Mouse (Mus musculus) lung, embryonic 16.5 days (tissue): ENCODE measurements at regions not wholly inside any gene's neighbourhood (a gene's known extent, or its start where the extent isn't known, plus 50 kb on each side); places are given as distances from the start of the nearest gene placed in this dataset.

Experiments
- ATAC-seq: fragments of 200-750 bp; cut with Nextera tagmentation; 2 replicates; pipeline ENCODE4 v1.8.0; 2017; ENCODE audit warnings: low read depth, mild to moderate bottlenecking, moderate library complexity
- H3K27ac ChIP-seq: fragments of 300-500 bp; sonication (generic); 2 replicates; pipeline ENCODE4 v1.5.1; 2014; ENCODE audit warnings: mild to moderate bottlenecking, control low read depth, low read length
- H3K27me3 ChIP-seq: fragments of 300-500 bp; sonication (generic); 2 replicates; pipeline ENCODE4 v1.6.1; 2014; ENCODE audit warnings: low read depth, low read length, mixed read lengths; ENCODE audit not compliant: control insufficient read depth, insufficient read depth
- H3K36me3 ChIP-seq: fragments of 300-500 bp; sonication (generic); 2 replicates; pipeline ENCODE4 v1.6.1; 2014; ENCODE audit warnings: low read length; ENCODE audit not compliant: control insufficient read depth, insufficient read depth
- H3K4me1 ChIP-seq: fragments of 300-500 bp; sonication (generic); replicated peaks from 2 replicates; pipeline ENCODE4 v1.6.1; 2014; ENCODE audit warnings: low read length, mixed read lengths; ENCODE audit not compliant: control insufficient read depth, insufficient read depth
- H3K4me2 ChIP-seq: fragments of 300-500 bp; sonication (generic); 2 replicates; pipeline ENCODE4 v1.6.1; 2014; ENCODE audit warnings: low read depth, low read length, control low read depth
- H3K4me3 ChIP-seq: fragments of 300-500 bp; sonication (generic); 2 replicates; pipeline ENCODE4 v1.5.1; 2014; ENCODE audit warnings: mild to moderate bottlenecking, low read length, control low read depth
- H3K9ac ChIP-seq: fragments of 300-500 bp; sonication (generic); 2 replicates; pipeline ENCODE4 v1.6.1; 2014; ENCODE audit warnings: low read length, control low read depth
- H3K9me3 ChIP-seq: fragments of 300-500 bp; sonication (generic); 2 replicates; pipeline ENCODE4 v1.6.1; 2016; ENCODE audit warnings: low read length; ENCODE audit not compliant: control insufficient read depth
- WGBS: fragments of 180-500 bp; shearing (Covaris S2); extraction: QIAGEN DNeasy Blood & Tissue Kit; methylation state at CpG from one replicate; pipeline ENCODE4 v1.1.7; 2014; 5-methylcytosine and 5-hydroxymethylcytosine counted together

DNA sequence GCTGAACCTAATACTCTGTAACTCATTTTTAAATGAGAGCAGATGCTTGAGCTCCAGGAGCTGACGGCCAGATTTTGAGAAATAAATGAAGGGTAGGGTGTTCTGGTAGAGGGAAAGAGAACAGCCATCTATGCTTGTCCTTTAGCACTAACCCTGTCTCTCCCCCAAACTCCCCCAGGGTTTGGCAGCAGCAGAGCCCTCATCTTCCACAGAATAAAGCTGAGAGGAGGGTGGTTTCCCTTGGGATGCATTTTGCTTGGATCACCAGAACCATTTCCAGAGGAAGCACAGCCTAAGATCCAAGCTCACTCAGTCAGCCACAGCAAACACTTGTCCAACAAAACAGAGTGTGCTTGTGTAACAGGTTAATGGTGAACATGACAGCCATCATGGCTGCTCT lies 464.8 kb upstream of the Marcks start:
- H3K9ac ChIP-seq: no peak overlapping the region
- H3K9me3 ChIP-seq: no peaks in the 10 kb centered on the region
- ATAC-seq: peak; percentile 49; the same call in 1 of the 2 replicates
- H3K4me2 ChIP-seq: no peak overlapping the region
- H3K4me1 ChIP-seq: peaks cover 5% of the 10 kb centered on the region
- H3K27ac ChIP-seq: 0 out of 2 replicates have a peak overlapping the region, but pooled peaks have one; percentile 36
- 18% methylated on average over 1 of the region's 1 CpGs for WGBS
- H3K27me3 ChIP-seq: no peaks in the 10 kb centered on the region
- no peaks in the 10 kb centered on the region for H3K36me3 ChIP-seq
- H3K4me3 ChIP-seq: no peak overlapping the region

- Histone ChIP-seq H3K4me3 (no peak overlapping the region), H3K4me1 (peaks cover 5% of the 10 kb centered on the region), H3K27ac (0 out of 2 replicates have a peak overlapping the region, but pooled peaks have one; percentile 6), H3K36me3 (no peaks in the 10 kb centered on the region), H3K9me3 (no peaks in the 10 kb centered on the region), H3K27me3 (no peaks in the 10 kb centered on the region), H3K4me2 (no peak overlapping the region), H3K9ac (no peak overlapping the region)
- 28% methylated on average over 2 of the region's 2 CpGs for WGBS
- peak; percentile 77 for ATAC-seq
Measured at GRCm38 (mm10) chr10:37602936-37603335, 464.2 kb upstream of the Marcks start.

GRCm38 (mm10) chr10:37589889-37590288 lies 451.2 kb upstream of the Marcks start:
- Histone ChIP-seq H3K4me1 (no peaks in the 10 kb centered on the region), H3K4me2 (no peak overlapping the region), H3K36me3 (no peaks in the 10 kb centered on the region), H3K9ac (no peak overlapping the region), H3K4me3 (no peak overlapping the region), H3K9me3 (no peaks in the 10 kb centered on the region), H3K27me3 (no peaks in the 10 kb centered on the region), H3K27ac (no peak overlapping the region)
- WGBS: 61% methylated on average over 2 of the region's 2 CpGs
- ATAC-seq: no peak

DNA sequence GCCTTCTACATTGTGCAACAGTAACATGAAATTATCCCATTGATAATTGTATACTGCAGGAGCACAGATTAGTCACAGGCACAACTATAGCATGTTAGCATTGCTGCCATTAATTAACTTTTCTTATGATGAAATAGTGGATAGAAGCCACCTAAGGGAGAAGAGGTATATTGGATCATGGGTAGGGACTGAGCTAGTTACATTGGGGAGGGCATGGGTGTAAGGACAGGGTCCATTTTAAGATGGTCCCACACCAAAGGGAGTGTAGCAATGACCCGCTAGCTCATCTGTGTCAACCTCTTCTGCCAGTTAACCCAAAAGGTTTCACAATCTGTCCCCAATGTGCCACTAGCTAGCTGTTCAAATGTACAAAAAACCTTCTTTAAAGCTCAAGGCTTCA lies 450.3 kb upstream of the Marcks start:
- Histone ChIP-seq H3K4me1 (no peaks in the 10 kb centered on the region), H3K27ac (no peak overlapping the region), H3K4me2 (no peak overlapping the region), H3K4me3 (no peak overlapping the region), H3K9ac (no peak overlapping the region), H3K36me3 (no peaks in the 10 kb centered on the region), H3K27me3 (no peaks in the 10 kb centered on the region), H3K9me3 (no peaks in the 10 kb centered on the region)
- 96% methylated on average over 1 of the region's 1 CpGs for WGBS
- ATAC-seq: no peak

GRCm38 (mm10) chr10:37571171-37571570 lies 432.5 kb upstream of the Marcks start:
- Histone ChIP-seq H3K4me2 (no peak overlapping the region), H3K4me3 (no peak overlapping the region), H3K9me3 (no peaks in the 10 kb centered on the region), H3K36me3 (no peaks in the 10 kb centered on the region), H3K9ac (no peak overlapping the region), H3K27me3 (no peaks in the 10 kb centered on the region), H3K27ac (no peak overlapping the region), H3K4me1 (no peaks in the 10 kb centered on the region)
- no peak for ATAC-seq
- WGBS: 60% methylated on average over 2 of the region's 2 CpGs

- H3K27me3 ChIP-seq: no peaks in the 10 kb centered on the region
- no peak overlapping the region for H3K27ac ChIP-seq
- H3K4me2 ChIP-seq: no peak overlapping the region
- no peak for ATAC-seq
- H3K9me3 ChIP-seq: no peaks in the 10 kb centered on the region
- no peak overlapping the region for H3K4me3 ChIP-seq
- no peaks in the 10 kb centered on the region for H3K36me3 ChIP-seq
- H3K9ac ChIP-seq: no peak overlapping the region
- WGBS: 74% methylated on average over 2 of the region's 2 CpGs
- no peaks in the 10 kb centered on the region for H3K4me1 ChIP-seq
Measured at GRCm38 (mm10) chr10:37561705-37562104, 423.0 kb upstream of the Marcks start.

GRCm38 (mm10) chr10:37549446-37549845 lies 410.7 kb upstream of the Marcks start:
- Histone ChIP-seq H3K4me3 (no peak overlapping the region), H3K4me1 (no peaks in the 10 kb centered on the region), H3K27ac (no peak overlapping the region), H3K36me3 (no peaks in the 10 kb centered on the region), H3K9me3 (no peaks in the 10 kb centered on the region), H3K9ac (no peak overlapping the region), H3K27me3 (no peaks in the 10 kb centered on the region), H3K4me2 (no peak overlapping the region)
- ATAC-seq: no peak
- WGBS: 75% methylated on average over 2 of the region's 2 CpGs

DNA sequence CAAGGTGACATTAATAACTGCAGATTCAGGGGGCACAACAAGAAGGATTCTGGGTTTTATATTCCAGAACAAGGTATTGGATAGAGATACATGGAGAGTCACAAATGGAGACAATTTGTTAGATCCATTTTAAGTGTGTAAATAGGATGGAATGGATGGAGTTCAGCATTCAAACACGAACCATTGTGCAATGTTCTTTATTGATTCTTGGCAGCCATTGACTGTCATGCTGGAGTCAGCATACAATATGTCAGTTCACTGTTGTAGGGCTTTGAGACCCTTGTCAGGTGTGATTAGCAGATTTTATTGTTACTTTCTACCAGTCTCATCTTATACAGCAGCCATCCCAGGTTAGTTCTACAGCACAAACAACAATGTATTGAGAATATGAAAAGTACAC lies 402.0 kb upstream of the Marcks start:
- H3K9me3 ChIP-seq: no peaks in the 10 kb centered on the region
- no peaks in the 10 kb centered on the region for H3K36me3 ChIP-seq
- WGBS: 69% methylated on average over 1 of the region's 1 CpGs
- ATAC-seq: no peak
- no peak overlapping the region for H3K4me2 ChIP-seq
- H3K27ac ChIP-seq: no peak overlapping the region
- H3K9ac ChIP-seq: no peak overlapping the region
- H3K27me3 ChIP-seq: no peaks in the 10 kb centered on the region
- no peak overlapping the region for H3K4me3 ChIP-seq
- H3K4me1 ChIP-seq: no peaks in the 10 kb centered on the region

GRCm38 (mm10) chr10:37505966-37506615 lies 367.4 kb upstream of the Marcks start:
- Histone ChIP-seq H3K27ac (no peak overlapping the region), H3K4me3 (no peak overlapping the region), H3K9ac (no peak overlapping the region), H3K4me2 (no peak overlapping the region), H3K9me3 (no peaks in the 10 kb centered on the region), H3K36me3 (no peaks in the 10 kb centered on the region), H3K27me3 (no peaks in the 10 kb centered on the region), H3K4me1 (no peaks in the 10 kb centered on the region)
- ATAC-seq: no peak
- WGBS: 87% methylated on average over 3 of the region's 3 CpGs

GRCm38 (mm10) chr10:37504468-37504867 lies 365.7 kb upstream of the Marcks start:
- H3K9me3 ChIP-seq: no peaks in the 10 kb centered on the region
- no peak overlapping the region for H3K9ac ChIP-seq
- H3K4me2 ChIP-seq: no peak overlapping the region
- 42% methylated on average over 2 of the region's 2 CpGs for WGBS
- no peaks in the 10 kb centered on the region for H3K36me3 ChIP-seq
- H3K27ac ChIP-seq: no peak overlapping the region
- no peaks in the 10 kb centered on the region for H3K27me3 ChIP-seq
- H3K4me3 ChIP-seq: no peak overlapping the region
- H3K4me1 ChIP-seq: no peaks in the 10 kb centered on the region
- no peak for ATAC-seq
